Mouse (Mus musculus): ENCODE data around the gene Vmn1r223.
"Not testable (repeated sequence)": the region's sequence is repeated elsewhere in the genome, so short reads cannot be mapped to it uniquely, and the experiment has no call there.

DNA sequence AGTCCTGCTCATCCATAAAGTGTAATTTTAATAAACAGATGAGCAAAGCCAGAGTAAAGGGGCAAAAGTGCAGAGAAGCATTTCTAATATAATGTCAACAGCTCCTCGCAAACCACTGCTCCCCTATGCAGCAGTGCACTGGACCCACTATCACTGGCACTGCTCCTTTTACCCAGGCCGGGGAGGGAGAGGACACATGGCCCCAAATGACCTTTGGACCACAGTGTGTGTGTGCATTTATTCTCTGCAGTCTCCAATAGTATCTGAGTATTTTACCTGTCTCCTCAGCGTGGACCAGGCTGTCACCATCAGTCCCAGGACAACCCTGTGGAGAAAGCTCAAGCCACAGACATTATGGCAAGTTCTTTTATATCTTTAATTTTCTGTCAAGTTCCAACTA is 21.7 kb downstream of the Vmn1r223 start:
- not testable (repeated sequence) for TF ChIP-seq CTCF (IDR thresholded peaks at IDR 0.05; ENCODE audit: control insufficient read depth, insufficient read depth, low read length); POLR2A (IDR thresholded peaks at IDR 0.05; ENCODE audit: borderline replicate concordance, control insufficient read depth, low read depth, low read length)
